Mouse (Mus musculus) lung, adult 2 months (tissue): ENCODE measurements around the gene Rpl31.

Experiments used
- CTCF ChIP-seq: fragments of 200-500 bp; IDR thresholded peaks from 2 replicates; pipeline ENCODE4 v1.5.1; 2011; ENCODE audit warnings: mild to moderate bottlenecking, low read length, control low read depth; ENCODE audit not compliant: insufficient read depth
- POLR2A ChIP-seq: fragments of 200-500 bp; IDR thresholded peaks from 2 replicates; pipeline ENCODE4 v1.6.1; 2011; ENCODE audit warnings: low read depth, mild to moderate bottlenecking, control low read depth, low read length, borderline replicate concordance; ENCODE audit errors: extremely low read depth

- TF ChIP-seq CTCF: no peak
- no peak for TF ChIP-seq POLR2A
Observed at GRCm38 (mm10) chr1:39376726-39377240, 9.1 kb downstream of the Rpl31 start.
